Mouse (Mus musculus) kidney, adult 2 months (tissue): ENCODE results near the gene Msmo1. TPM values are rescaled to one million over a fixed set of nuclear protein-coding genes. Genes with fewer than 3 reads are reported as not detected.

Experiments used
- DNase-seq: peaks from one replicate; pipeline ENCODE4 v3.0.0; 2021
- H3K27ac ChIP-seq: fragments of 200-500 bp; 2 replicates; pipeline ENCODE4 v1.5.1; 2012; ENCODE audit warnings: low read depth, low read length, control low read depth, inconsistent platforms; ENCODE audit not compliant: insufficient read depth
- H3K27me3 ChIP-seq: fragments of 200-500 bp; replicated peaks from 2 replicates; pipeline ENCODE4 v1.6.1; 2012; ENCODE audit warnings: mild to moderate bottlenecking, moderate library complexity, low read length, inconsistent platforms; ENCODE audit not compliant: control insufficient read depth, insufficient read depth
- H3K36me3 ChIP-seq: fragments of 200-500 bp; 2 replicates; pipeline ENCODE4 v1.6.1; 2012; ENCODE audit warnings: mild to moderate bottlenecking, moderate library complexity, low read length, inconsistent platforms; ENCODE audit not compliant: control insufficient read depth, insufficient read depth
- H3K4me1 ChIP-seq: fragments of 200-500 bp; 2 replicates; pipeline ENCODE4 v1.6.1; 2011; ENCODE audit warnings: low read length; ENCODE audit not compliant: control insufficient read depth, insufficient read depth
- H3K4me3 ChIP-seq: fragments of 200-500 bp; 2 replicates; pipeline ENCODE4 v1.5.1; 2011; ENCODE audit warnings: mild to moderate bottlenecking, low read depth, low read length, control low read depth; ENCODE audit not compliant: insufficient read depth
- CTCF ChIP-seq: fragments of 200-500 bp; conservative IDR thresholded peaks from 2 replicates; pipeline ENCODE4 v1.5.1; 2011; ENCODE audit warnings: low read depth, mild to moderate bottlenecking, control low read depth, low read length, moderate library complexity, mixed read lengths; ENCODE audit not compliant: insufficient read depth, insufficient read length
- POLR2A ChIP-seq: fragments of 200-500 bp; IDR thresholded peaks from one replicate; pipeline ENCODE4 v1.6.1; 2011; ENCODE audit warnings: low read depth, low read length, control low read depth
- WGBS: fragments of 180-500 bp; shearing (Covaris S2); methylation state at CpG from one replicate; pipeline ENCODE4 v1.1.7; 2018; 5-methylcytosine and 5-hydroxymethylcytosine counted together
- polyA plus RNA-seq: library from polyadenylated mRNA; depleted of rRNA; stranded (reverse); fragments of >200 nt; gene quantifications from 2 replicates; pipeline ENCODE4 v1.2.3, GENCODE M21; 2012

Gene Msmo1
- polyA plus RNA-seq, 1 experiment = 15.9 TPM

GRCm38 (mm10) chr8:64767047-64767446 is 33.5 kb upstream of the Msmo1 start:
- H3K27me3 ChIP-seq = no peaks in the 10 kb centered on the region
- WGBS = 84% methylated on average over 9 of the region's 9 CpGs
- no peak overlapping the region for H3K4me3 ChIP-seq
- peak; percentile 78 for DNase-seq
- no peaks in the 10 kb centered on the region for H3K36me3 ChIP-seq
- H3K27ac ChIP-seq = no peak overlapping the region
- H3K4me1 ChIP-seq = no peaks in the 10 kb centered on the region
- TF ChIP-seq POLR2A (no peak), CTCF (no peak)

- DNase-seq = peak; percentile 21
- H3K4me3 ChIP-seq = no peak overlapping the region
- 60% methylated on average over 9 of the region's 9 CpGs for WGBS
These were observed 30.5 kb upstream of the Msmo1 start for GRCm38 (mm10) chr8:64764075-64764474.

GRCm38 (mm10) chr8:64762751-64763150 is 29.2 kb upstream of the Msmo1 start:
- Histone ChIP-seq H3K36me3 (no peaks in the 10 kb centered on the region), H3K4me3 (no peak overlapping the region), H3K4me1 (no peaks in the 10 kb centered on the region), H3K27me3 (no peaks in the 10 kb centered on the region), H3K27ac (no peak overlapping the region)
- 59% methylated on average over 1 of the region's 1 CpGs for WGBS
- TF ChIP-seq POLR2A (no peak), CTCF (no peak)
- DNase-seq = no peak

More at GRCm38 (mm10) chr8:64764075-64764474, 30.5 kb upstream of the Msmo1 start:
- H3K27ac ChIP-seq = no peak overlapping the region
- no peaks in the 10 kb centered on the region for H3K36me3 ChIP-seq
- H3K4me1 ChIP-seq = no peaks in the 10 kb centered on the region
- no peaks in the 10 kb centered on the region for H3K27me3 ChIP-seq
- TF ChIP-seq CTCF (no peak), POLR2A (no peak)

GRCm38 (mm10) chr8:64761430-64761829 is 27.8 kb upstream of the Msmo1 start:
- H3K36me3 ChIP-seq = no peaks in the 10 kb centered on the region
- no peaks in the 10 kb centered on the region for H3K4me1 ChIP-seq
- no peak overlapping the region for H3K27ac ChIP-seq
- no peak overlapping the region for H3K4me3 ChIP-seq
- H3K27me3 ChIP-seq = no peaks in the 10 kb centered on the region
- peak; percentile 21 for DNase-seq
- 70% methylated on average over 8 of the region's 8 CpGs for WGBS
- TF ChIP-seq CTCF (peak; percentile 69), POLR2A (no peak)

GRCm38 (mm10) chr8:64757956-64758355 is 24.4 kb upstream of the Msmo1 start:
- no peaks in the 10 kb centered on the region for H3K36me3 ChIP-seq
- no peak for TF ChIP-seq CTCF
- no peak for TF ChIP-seq POLR2A
- WGBS = 96% methylated on average over 15 of the region's 15 CpGs
- no peaks in the 10 kb centered on the region for H3K4me1 ChIP-seq
- no peak for DNase-seq
- H3K27me3 ChIP-seq = no peaks in the 10 kb centered on the region
- no peak overlapping the region for H3K4me3 ChIP-seq
- no peak overlapping the region for H3K27ac ChIP-seq

- Histone ChIP-seq H3K27me3 (no peaks in the 10 kb centered on the region), H3K27ac (no peak overlapping the region), H3K4me1 (peaks cover 3% of the 10 kb centered on the region; the same call in 1 of the 2 replicates), H3K4me3 (no peak overlapping the region), H3K36me3 (no peaks in the 10 kb centered on the region; the same call in 1 of the 2 replicates)
- DNase-seq = peak; percentile 48
- TF ChIP-seq POLR2A = no peak
- TF ChIP-seq CTCF = no peak
- 68% methylated on average over 10 of the region's 10 CpGs for WGBS
These were observed 12.8 kb upstream of the Msmo1 start for GRCm38 (mm10) chr8:64746215-64747058.

GRCm38 (mm10) chr8:64740547-64741211 is 7.1 kb upstream of the Msmo1 start:
- no peak for DNase-seq
- H3K4me3 ChIP-seq = no peak overlapping the region
- H3K36me3 ChIP-seq = no peaks in the 10 kb centered on the region
- H3K4me1 ChIP-seq = no peaks in the 10 kb centered on the region
- WGBS = 96% methylated on average over 13 of the region's 13 CpGs
- no peak overlapping the region for H3K27ac ChIP-seq
- H3K27me3 ChIP-seq = no peaks in the 10 kb centered on the region
- TF ChIP-seq POLR2A (no peak), CTCF (no peak)
